Mouse (Mus musculus) spleen, embryonic (tissue): ENCODE results near the gene G3bp1.

Experiments
- CTCF ChIA-PET: fragments of 350-600 bp; sonication (Branson Sonifier 250); formaldehyde crosslinking; loops from one replicate; lab custom pipeline; 2022; lab: Charles Lee

G3bp1 gene

GRCm38 (mm10) chr11:55542671-55543070 is 73.2 kb downstream of the G3bp1 start:
- CTCF ChIA-PET: no interaction called here

GRCm38 (mm10) chr11:55545690-55546089 is 76.2 kb downstream of the G3bp1 start:
- CTCF ChIA-PET: no interaction called here
